Mouse (Mus musculus) CH12.LX (cell line): ENCODE measurements around the gene Dbndd2. TPM values are rescaled to one million over a fixed set of nuclear protein-coding genes. Genes with fewer than 3 reads are reported as not detected.

Experiments used
- DNase-seq: peaks from one replicate; pipeline ENCODE4 v3.0.0-alpha.2; 2013; ENCODE audit errors: extremely low read depth
- H3K27ac ChIP-seq: 2 replicates; pipeline ENCODE4 v1.5.1; 2012; ENCODE audit warnings: low read depth, mild to moderate bottlenecking, control low read depth, moderate library complexity; ENCODE audit not compliant: insufficient read depth
- H3K27me3 ChIP-seq: replicated peaks from 2 replicates; pipeline ENCODE3; 2012; ENCODE audit warnings: inconsistent platforms
- H3K36me3 ChIP-seq, 2 experiments: replicated peaks in 1 of 2; 2 replicates each; pipeline versions ENCODE3 to v1.6.1; 2012; ENCODE audit warnings: inconsistent platforms in 1 of 2, low read length in 1 of 2, mild to moderate bottlenecking in 1 of 2, mixed read lengths in 1 of 2, moderate library complexity in 1 of 2; ENCODE audit not compliant: control insufficient read depth in 1 of 2, insufficient read depth in 1 of 2
- H3K4me1 ChIP-seq, 2 experiments: 2 replicates each; pipeline ENCODE4 v1.6.1; 2012; ENCODE audit warnings: inconsistent platforms in 1 of 2, moderate library complexity in 1 of 2; ENCODE audit not compliant: insufficient read depth in 2 of 2, control insufficient read depth in 1 of 2
- H3K4me2 ChIP-seq: 2 replicates; pipeline ENCODE4 v1.6.1; 2012; ENCODE audit warnings: low read depth, mild to moderate bottlenecking, control low read depth; ENCODE audit not compliant: poor library complexity, insufficient read depth, severe bottlenecking
- H3K4me3 ChIP-seq, 3 experiments: fragments of 150-350 bp in 1 of 3; sonication (generic) in 1 of 3; replicated peaks in 1 of 3; 2 replicates each; pipeline versions ENCODE3 to v1.5.1; 2011 to 2012; ENCODE audit warnings: low read depth in 2 of 3, low read length in 2 of 3, mild to moderate bottlenecking in 2 of 3, moderate library complexity in 2 of 3, control low read depth in 1 of 3, improper control_type of control experiment in 1 of 3, inconsistent platforms in 1 of 3, mixed read lengths in 1 of 3; ENCODE audit not compliant: poor library complexity in 1 of 3
- H3K79me2 ChIP-seq: replicated peaks from 2 replicates; pipeline ENCODE4 v1.6.1; 2012; ENCODE audit warnings: mild to moderate bottlenecking, moderate library complexity; ENCODE audit not compliant: control insufficient read depth, poor library complexity, insufficient read depth, severe bottlenecking; ENCODE audit errors: extremely low read depth
- H3K9ac ChIP-seq: 2 replicates; pipeline ENCODE4 v1.6.1; 2012; ENCODE audit warnings: low read depth, mild to moderate bottlenecking, control low read depth, moderate library complexity; ENCODE audit not compliant: insufficient read depth
- H3K9me3 ChIP-seq: replicated peaks from 2 replicates; pipeline ENCODE3; 2012; ENCODE audit warnings: low read length, inconsistent platforms, mixed read lengths
- BHLHE40 ChIP-seq: IDR thresholded peaks from 2 replicates; pipeline ENCODE4 v1.6.1; 2011; ENCODE audit warnings: mild to moderate bottlenecking, low read depth, low read length, improper control_type of control experiment
- CTCF ChIP-seq, 2 experiments: IDR thresholded peaks in 1 of 2; conservative IDR thresholded peaks in 1 of 2; 2 replicates each; pipeline ENCODE4 v1.5.1; 2011 to 2012; ENCODE audit warnings: low read depth in 2 of 2, low read length in 2 of 2, improper control_type of control experiment in 1 of 2, inconsistent platforms in 1 of 2, mild to moderate bottlenecking in 1 of 2, moderate library complexity in 1 of 2
- E2F4 ChIP-seq: IDR thresholded peaks from 2 replicates; pipeline ENCODE4 v1.6.1; 2011; ENCODE audit warnings: low read depth, low read length, improper control_type of control experiment; ENCODE audit not compliant: insufficient replicate concordance
- ELF1 ChIP-seq: IDR thresholded peaks from 2 replicates; pipeline ENCODE4 v1.6.1; 2014; ENCODE audit warnings: low read depth, mild to moderate bottlenecking, inconsistent platforms, low read length, improper control_type of control experiment
- EP300 ChIP-seq: IDR thresholded peaks from 2 replicates; pipeline ENCODE4 v1.6.1; 2011; ENCODE audit warnings: low read length, improper control_type of control experiment
- ETS1 ChIP-seq: conservative IDR thresholded peaks from 2 replicates; pipeline ENCODE4 v1.6.1; 2012; ENCODE audit warnings: low read depth, mild to moderate bottlenecking, inconsistent platforms, low read length, improper control_type of control experiment, moderate library complexity
- HCFC1 ChIP-seq: IDR thresholded peaks from 2 replicates; pipeline ENCODE4 v1.6.1; 2012; ENCODE audit warnings: low read depth, mild to moderate bottlenecking, inconsistent platforms, low read length, improper control_type of control experiment
- JUND ChIP-seq: conservative IDR thresholded peaks from 2 replicates; pipeline ENCODE4 v1.6.1; 2011; ENCODE audit warnings: low read depth, low read length, improper control_type of control experiment
- KAT2A ChIP-seq: IDR thresholded peaks from 2 replicates; pipeline ENCODE4 v1.6.1; 2012; ENCODE audit warnings: low read length, improper control_type of control experiment, inconsistent platforms; ENCODE audit not compliant: insufficient replicate concordance
- MAZ ChIP-seq: IDR thresholded peaks from 2 replicates; pipeline ENCODE4 v1.6.1; 2012; ENCODE audit warnings: low read depth, mild to moderate bottlenecking, inconsistent platforms, low read length, improper control_type of control experiment, moderate library complexity
- MEF2A ChIP-seq: IDR thresholded peaks from 2 replicates; pipeline ENCODE4 v1.6.1; 2014; ENCODE audit warnings: low read depth, mild to moderate bottlenecking, inconsistent platforms, low read length, improper control_type of control experiment, borderline replicate concordance
- MYC ChIP-seq: IDR thresholded peaks from 2 replicates; pipeline ENCODE4 v1.6.1; 2011; ENCODE audit warnings: low read depth, mild to moderate bottlenecking, improper control_type of control experiment, low read length
- NELFE ChIP-seq: IDR thresholded peaks from 2 replicates; pipeline ENCODE4 v1.6.1; 2011; ENCODE audit warnings: low read depth, low read length, improper control_type of control experiment
- NRF1 ChIP-seq: IDR thresholded peaks from 2 replicates; pipeline ENCODE4 v1.6.1; 2014; ENCODE audit warnings: low read depth, mild to moderate bottlenecking, inconsistent platforms, low read length, improper control_type of control experiment, moderate library complexity
- POLR2A ChIP-seq: IDR thresholded peaks from 2 replicates; pipeline ENCODE4 v1.6.1; 2011; ENCODE audit warnings: low read depth, mild to moderate bottlenecking, improper control_type of control experiment, low read length
- POLR2AphosphoS2 ChIP-seq: IDR thresholded peaks from 2 replicates; pipeline ENCODE4 v1.6.1; 2011; ENCODE audit warnings: low read depth, low read length, improper control_type of control experiment
- RAD21 ChIP-seq: IDR thresholded peaks from 2 replicates; pipeline ENCODE4 v1.6.1; 2011; ENCODE audit warnings: low read depth, mild to moderate bottlenecking, low read length, improper control_type of control experiment, moderate library complexity
- RCOR1 ChIP-seq: conservative IDR thresholded peaks from 2 replicates; pipeline ENCODE4 v1.6.1; 2012; ENCODE audit warnings: low read depth, mild to moderate bottlenecking, inconsistent platforms, low read length, improper control_type of control experiment
- SIN3A ChIP-seq: IDR thresholded peaks from 2 replicates; pipeline ENCODE4 v1.6.1; 2012; ENCODE audit warnings: low read length, improper control_type of control experiment, inconsistent platforms
- SMC3 ChIP-seq: IDR thresholded peaks from 2 replicates; pipeline ENCODE4 v1.6.1; 2011; ENCODE audit warnings: low read depth, low read length, improper control_type of control experiment
- TCF12 ChIP-seq: IDR thresholded peaks from 2 replicates; pipeline ENCODE4 v1.6.1; 2014; ENCODE audit warnings: low read depth, mild to moderate bottlenecking, inconsistent platforms, low read length, improper control_type of control experiment
- USF1 ChIP-seq: IDR thresholded peaks from 2 replicates; pipeline ENCODE4 v1.6.1; 2014; ENCODE audit warnings: low read depth, mild to moderate bottlenecking, inconsistent platforms, low read length, improper control_type of control experiment
- USF2 ChIP-seq: conservative IDR thresholded peaks from 2 replicates; pipeline ENCODE4 v1.6.1; 2011; ENCODE audit warnings: low read depth, low read length, improper control_type of control experiment
- ZC3H11A ChIP-seq: IDR thresholded peaks from 2 replicates; pipeline ENCODE4 v1.6.1; 2012; ENCODE audit warnings: low read depth, mild to moderate bottlenecking, inconsistent platforms, low read length, improper control_type of control experiment
- ZNF384 ChIP-seq: IDR thresholded peaks from 2 replicates; pipeline ENCODE4 v1.6.1; 2012; ENCODE audit warnings: low read depth, low read length, improper control_type of control experiment, inconsistent platforms
- dilution Hi-C: fragments of 300-500 bp; cut with MboI; formaldehyde crosslinking; loops from 2 replicates; pipeline ENCODE4 v1.14.3; 2020; ENCODE audit warnings: low sequenced_read_pairs; ENCODE audit not compliant: extremely low pct_unique_long_range_greater_than_20kb, extremely low pct_ligation_motif_present
- in situ Hi-C: fragments of 300-500 bp; cut with MboI; formaldehyde crosslinking; loops from 3 replicates; pipeline ENCODE4 v1.14.3; 2019; ENCODE audit warnings: low sequenced_read_pairs, low pct_ligation_motif_present, low pct_unique_long_range_greater_than_20kb, mixed read lengths
- polyA plus RNA-seq: library from polyadenylated mRNA; unstranded; fragments of >175 nt; gene quantifications from 2 replicates; pipeline ENCODE4 v1.2.1, GENCODE M21; 2012; ENCODE audit warnings: low read depth; ENCODE audit not compliant: insufficient read length
- total RNA-seq, 2 experiments: library from RNA; depleted of rRNA; stranded (reverse); fragments of 300-350 nt in 1 of 2; fragments of >200 nt in 1 of 2; gene quantifications; 2 replicates each; pipeline ENCODE4 v1.2.3; 2012 to 2014

Dbndd2 gene
- total and polyA plus RNA-seq, 3 experiments: 0.53 to 5.7 TPM; not detected in 1

DNA sequence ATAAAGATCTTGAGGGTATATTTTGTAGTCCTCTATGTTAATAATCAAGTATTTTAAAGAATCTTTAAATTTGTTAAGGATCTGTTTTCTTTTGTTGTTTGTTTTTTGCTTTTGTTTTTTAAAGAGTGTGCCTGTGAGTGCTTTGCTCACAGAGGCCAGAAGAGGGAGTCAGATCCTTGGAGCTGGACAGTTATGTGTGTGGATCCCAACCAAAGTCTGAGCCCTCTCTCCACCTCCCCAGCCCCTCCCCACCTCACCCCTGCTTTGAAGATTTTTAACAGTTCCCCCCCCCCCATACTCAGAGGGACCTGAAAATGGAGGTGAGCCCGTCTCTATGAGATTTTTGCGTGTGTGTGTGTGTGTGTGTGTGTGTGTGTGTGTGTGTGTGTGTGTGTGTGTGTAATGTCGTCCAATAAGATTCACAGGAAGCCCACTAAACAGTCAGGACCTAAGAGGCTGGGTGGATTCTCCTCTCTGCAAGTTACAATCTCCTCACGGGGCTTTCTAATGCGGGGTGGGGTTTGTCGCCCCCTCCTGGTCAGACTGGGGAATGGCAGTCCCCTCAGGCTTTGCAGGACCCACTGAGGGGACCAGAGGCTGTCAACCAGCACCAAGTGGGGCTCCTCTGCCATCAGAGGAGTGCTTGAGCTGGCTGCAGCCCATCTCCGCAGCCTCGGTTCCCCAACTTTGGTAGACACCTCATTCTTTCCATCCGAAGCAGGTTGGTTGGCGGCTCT, 31.7 kb downstream of the Dbndd2 start:
- H3K36me3 ChIP-seq: no peaks in the 10 kb centered on the region
- no peak overlapping the region for H3K9ac ChIP-seq
- in situ Hi-C loops: loop anchor here (5.0 kb wide), 1 partner anchor 110 kb away; the partner anchor contains the start of gene Matn4
- no peak overlapping the region for H3K4me3 ChIP-seq
- TF ChIP-seq SMC3 (peak; percentile 83), KAT2A (no peak), JUND (no peak), RCOR1 (no peak), ZNF384 (peak; percentile 40; the same call in 1 of the 2 replicates), POLR2A (no peak), USF2 (no peak), RAD21 (peak; percentile 77), POLR2AphosphoS2 (no peak), SIN3A (no peak), ELF1 (no peak), NELFE (no peak), MAZ (no peak), MYC (no peak), USF1 (no peak), TCF12 (no peak), E2F4 (no peak), EP300 (no peak), MEF2A (no peak), HCFC1 (no peak), ZC3H11A (peak; percentile 49), BHLHE40 (no peak), ETS1 (no peak), NRF1 (no peak), CTCF (conservative IDR thresholded peaks at IDR 0.05 in 1 of 2, IDR thresholded peaks at IDR 0.05 in 1 of 2; ENCODE audit: low read depth in 2 of 2, low read length in 2 of 2) (peak; percentile 78 to 87)
- H3K79me2 ChIP-seq: no peaks in the 10 kb centered on the region
- H3K27me3 ChIP-seq: peaks cover 9% of the 10 kb centered on the region
- dilution Hi-C loops: no loop called here
- no peak overlapping the region for H3K4me2 ChIP-seq
- peaks cover 2 to 23% of the 10 kb centered on the region in 2 experiments for H3K4me1 ChIP-seq
- peak; percentile 57 for DNase-seq
- no peak overlapping the region for H3K27ac ChIP-seq
- peaks cover 7% of the 10 kb centered on the region for H3K9me3 ChIP-seq
